Mouse (Mus musculus) adrenal gland, postnatal 0 days (tissue): ENCODE data around the gene Il11ra1. TPM values are rescaled to one million over a fixed set of nuclear protein-coding genes. Genes with fewer than 3 reads are reported as not detected.

Source experiments
- polyA plus RNA-seq: library from polyadenylated mRNA; unstranded; fragments of >200 nt; fragmentation: Nextera tagmentation; extraction: Ambion mirVana; gene quantifications from 2 replicates; pipeline ENCODE4 v1.2.1, GENCODE M21; 2015

Il11ra1 gene
- polyA plus RNA-seq, result 170 and 228 TPM in 2 replicates

GRCm38 (mm10) chr4:41699783-41700182, at the start of gene Il11ra1:
Gene Il11ra1 (plus strand): TSS chr4:41699989.

DNA sequence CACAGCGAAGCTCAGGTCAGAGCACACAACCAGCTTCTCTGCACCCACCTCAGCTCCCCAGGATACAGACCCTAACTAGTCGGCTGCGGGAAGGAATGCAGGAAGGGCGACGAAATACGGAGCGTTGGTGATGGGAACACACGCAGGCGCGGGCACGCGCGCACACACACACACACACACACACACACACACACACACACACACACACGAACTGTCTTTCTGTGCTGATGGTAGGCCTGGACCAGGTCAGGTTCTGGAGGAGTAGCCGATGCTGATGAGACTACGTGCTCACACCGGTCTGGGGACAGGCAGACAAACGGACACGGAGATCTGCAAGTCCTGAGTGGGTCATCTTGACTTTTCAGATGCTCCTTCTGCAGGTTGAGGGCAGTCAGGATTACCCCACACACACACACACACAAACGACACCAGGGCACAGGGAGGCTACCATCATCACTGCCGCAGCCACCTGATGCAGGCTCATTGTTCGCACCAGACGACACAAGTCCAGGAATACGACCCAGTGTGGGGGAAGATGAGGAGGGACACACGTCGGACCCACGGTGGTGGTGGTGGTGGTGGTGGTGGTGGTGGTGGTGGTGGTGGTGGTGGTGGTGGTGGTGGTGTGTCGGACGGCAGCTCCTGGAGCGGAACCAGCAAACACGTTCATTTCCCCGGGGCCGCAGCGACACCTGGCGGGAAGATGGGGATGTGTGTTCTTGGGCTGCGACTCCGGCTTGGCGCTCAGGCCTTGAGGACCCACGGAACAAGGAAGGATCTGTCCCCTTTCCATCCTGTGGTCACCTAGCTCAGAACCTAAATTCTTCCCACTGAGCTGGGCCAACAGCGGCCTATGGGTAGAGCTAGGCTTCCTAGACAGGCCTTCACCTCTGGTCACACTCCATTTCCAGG, 2.6 kb upstream of the Il11ra1 start, which contains the start of gene Cntfr:
Gene Cntfr, minus strand, starts transcription at position 160 of the 912 bp plus-strand sequence.

GRCm38 (mm10) chr4:41713197-41714067, 13.6 kb downstream of the Il11ra1 start, which contains the start of gene Rpp25l:
Gene Rpp25l (minus strand): TSS chr4:41713534.

GRCm38 (mm10) chr4:41722918-41723351, 23.1 kb downstream of the Il11ra1 start, which contains the start of gene Dctn3:
Gene Dctn3 (minus strand): TSS chr4:41723170.

DNA sequence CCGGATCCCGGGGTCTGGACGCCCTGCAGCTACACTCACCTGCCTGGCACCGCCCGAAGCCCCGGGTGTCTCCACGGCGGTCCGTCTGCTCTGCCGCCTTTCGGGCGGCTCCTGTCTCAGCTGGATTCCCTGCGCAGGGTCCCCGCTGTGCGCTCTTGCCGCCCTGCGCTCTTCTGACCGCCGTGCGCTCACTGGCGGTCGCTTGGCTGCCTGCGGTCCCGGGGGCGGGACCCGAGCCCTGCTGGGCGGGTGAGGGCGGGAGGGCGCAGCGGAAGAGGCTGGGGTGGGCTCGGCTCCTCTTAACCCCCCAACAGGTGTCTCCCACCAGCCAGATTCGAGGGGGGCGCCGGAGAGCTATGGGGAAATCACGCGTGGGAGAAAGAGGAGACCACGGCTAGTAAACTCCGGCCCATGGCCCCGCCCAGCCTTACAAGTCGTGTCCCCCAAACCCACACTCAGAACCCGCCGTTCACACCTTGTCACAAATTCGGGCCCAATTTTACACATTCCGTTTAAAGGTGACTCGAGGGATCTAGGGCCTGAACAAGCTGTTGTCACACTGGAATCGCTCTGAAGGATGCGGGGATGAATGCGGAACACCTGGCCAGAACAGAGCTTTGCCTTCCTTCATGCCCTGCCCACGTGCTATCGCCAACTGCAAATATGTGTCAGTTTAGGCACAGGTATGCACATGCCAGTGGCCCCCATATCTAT, 31.4 kb downstream of the Il11ra1 start, which contains the start of gene Arid3c:
Gene Arid3c, minus strand, starts transcription at position 91 of the 714 bp plus-strand sequence.

DNA sequence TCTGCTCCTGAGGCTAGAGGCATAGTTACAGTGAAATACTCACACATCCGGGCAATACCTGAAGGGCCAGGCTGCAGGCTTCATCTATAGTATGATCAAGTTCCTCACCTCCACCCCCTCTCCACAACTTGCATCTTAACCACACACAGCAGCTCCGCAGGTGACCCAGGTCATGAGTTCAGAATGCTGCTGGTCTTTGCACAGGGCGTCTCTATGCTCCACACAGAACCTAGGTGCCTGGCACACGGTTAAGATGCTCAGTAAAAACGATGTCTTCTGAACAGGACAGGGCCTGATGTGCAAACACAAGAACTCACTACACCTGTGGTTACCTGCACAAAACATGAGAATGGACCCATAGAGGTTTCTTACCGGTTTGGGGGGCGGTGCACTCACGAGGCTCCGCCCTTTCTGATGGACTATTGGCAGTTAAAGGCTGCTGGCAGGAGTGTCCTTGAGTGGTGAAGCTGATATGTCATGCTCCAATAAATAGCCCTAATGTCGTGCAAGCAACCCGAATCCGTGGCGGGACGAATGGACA, 55.1 kb downstream of the Il11ra1 start, which contains the start of gene Galt:
Gene Galt, plus strand, starts transcription at position 432 of the 541 bp plus-strand sequence.

GRCm38 (mm10) chr4:41755338-41756305, 55.8 kb downstream of the Il11ra1 start, which contains the start of gene Sigmar1:
Gene Sigmar1 (minus strand): TSS chr4:41756157.

GRCm38 (mm10) chr4:41774002-41774401, 74.2 kb downstream of the Il11ra1 start, which contains the start of gene Ccl27a:
Gene Ccl27a (minus strand): TSS chr4:41774247.

Other genes with a start within 250 kb of the Il11ra1 start
- 1.8 TPM in 2 replicates for gene Kif24, start 235.1 kb upstream of the Il11ra1 start, polyA plus RNA-seq
- gene Nudt2, start 234.8 kb upstream of the Il11ra1 start, polyA plus RNA-seq, result 74.3 and 75.2 TPM in 2 replicates
- 4.2 and 6.0 TPM in 2 replicates for gene AI464131, start 196.9 kb upstream of the Il11ra1 start, polyA plus RNA-seq
- gene 1110017D15Rik, start 182.7 kb upstream of the Il11ra1 start, polyA plus RNA-seq, result 0.41 and 1.2 TPM in 2 replicates
- 3.8 and 6.3 TPM in 2 replicates for gene Fam219a, start 130.5 kb upstream of the Il11ra1 start, polyA plus RNA-seq
- gene Dnaic1, start 130.2 kb upstream of the Il11ra1 start, polyA plus RNA-seq, result 0.76 and 1.5 TPM in 2 replicates
- gene Enho, start 59.7 kb upstream of the Il11ra1 start, polyA plus RNA-seq, result 14.2 and 24.3 TPM in 2 replicates
- gene Cntfr, start 2.9 kb upstream of the Il11ra1 start, polyA plus RNA-seq, result 10.2 and 20.2 TPM in 2 replicates
- 43.9 and 57.0 TPM in 2 replicates for gene Rpp25l, start 13.5 kb downstream of the Il11ra1 start, polyA plus RNA-seq
- gene Dctn3, start 23.2 kb downstream of the Il11ra1 start, polyA plus RNA-seq, result 192 and 202 TPM in 2 replicates
- 0.07 TPM in 1 of 2 replicates, not detected in the other for gene Arid3c, start 31.2 kb downstream of the Il11ra1 start, polyA plus RNA-seq
- gene Galt, start 55.2 kb downstream of the Il11ra1 start, polyA plus RNA-seq, result 37.9 and 56.4 TPM in 2 replicates
- 50.5 and 75.3 TPM in 2 replicates for gene Sigmar1, start 56.2 kb downstream of the Il11ra1 start, polyA plus RNA-seq
- 83.8 and 137 TPM in 2 replicates for gene Ccl27a, start 74.3 kb downstream of the Il11ra1 start, polyA plus RNA-seq
- gene Gm21541, start 203.6 kb downstream of the Il11ra1 start, polyA plus RNA-seq, result 1.1 TPM in 1 of 2 replicates, not detected in the other
- 4.6 and 13.9 TPM in 2 replicates for gene Gm20878, start 241.6 kb downstream of the Il11ra1 start, polyA plus RNA-seq